Mouse (Mus musculus): ENCODE measurements around the gene Reep6. TPM values are rescaled to one million over a fixed set of nuclear protein-coding genes. Genes with fewer than 3 reads are reported as not detected.
"Not testable (repeated sequence)": the region's sequence is repeated elsewhere in the genome, so short reads cannot be mapped to it uniquely, and the experiment has no call there.

Gene Reep6
- polyA plus RNA-seq, 1 experiment from 2014 or later = 61.4 TPM

- Histone ChIP-seq H3K36me3 (peaks cover 23% of the 10 kb centered on the region), H3K9ac (peak overlapping the region; percentile 23; the same call in 1 of the 2 replicates), H3K4me1 (peaks cover 56% of the 10 kb centered on the region), H3K27ac (no peak overlapping the region), H3K9me3 (replicated peaks) (no peaks in the 10 kb centered on the region), H3K4me3 (peak overlapping the region; percentile 20), H3K27me3 (replicated peaks) (peaks cover 71% of the 10 kb centered on the region), H3K4me2 (peak overlapping the region; percentile 81)
- WGBS (ENCODE audit: insufficient replicate concordance) = 18% methylated on average over 19 of the region's 19 CpGs
- peak; percentile 43 for ATAC-seq
These were observed 10.4 kb downstream of the Reep6 start for GRCm38 (mm10) chr10:80339941-80340750.

GRCm38 (mm10) chr10:80341026-80341425 is 11.3 kb downstream of the Reep6 start:
- ATAC-seq = no peak
- no peaks in the 10 kb centered on the region for H3K9me3 ChIP-seq (replicated peaks)
- H3K27ac ChIP-seq = no peak overlapping the region
- H3K4me3 ChIP-seq = no peak overlapping the region
- peaks cover 64% of the 10 kb centered on the region for H3K4me1 ChIP-seq
- H3K27me3 ChIP-seq (replicated peaks) = peaks cover 71% of the 10 kb centered on the region
- 26% methylated on average over 21 of the region's 21 CpGs for WGBS (ENCODE audit: insufficient replicate concordance)
- H3K36me3 ChIP-seq = peaks cover 14% of the 10 kb centered on the region
- H3K9ac ChIP-seq = 0 out of 2 replicates have a peak overlapping the region, but pooled peaks have one; percentile 23
- peak overlapping the region; percentile 81 for H3K4me2 ChIP-seq

GRCm38 (mm10) chr10:80341491-80342304 is 11.9 kb downstream of the Reep6 start:
- H3K36me3 ChIP-seq = peaks cover 7% of the 10 kb centered on the region; the same call in 1 of the 2 replicates
- peak overlapping the region; percentile 81 for H3K4me2 ChIP-seq
- no peaks in the 10 kb centered on the region for H3K9me3 ChIP-seq (replicated peaks)
- H3K9ac ChIP-seq = peak overlapping the region; percentile 29; the same call in 1 of the 2 replicates
- no peak for ATAC-seq
- H3K4me1 ChIP-seq = peaks cover 64% of the 10 kb centered on the region
- H3K27me3 ChIP-seq (replicated peaks) = peaks cover 72% of the 10 kb centered on the region
- peak overlapping the region; percentile 51 for H3K4me3 ChIP-seq
- no peak overlapping the region for H3K27ac ChIP-seq
- 7% methylated on average over 47 of the region's 47 CpGs for WGBS (ENCODE audit: insufficient replicate concordance)

- no peak for ATAC-seq
- WGBS (ENCODE audit: insufficient replicate concordance) = 5% methylated on average over 26 of the region's 26 CpGs
- Histone ChIP-seq H3K27me3 (replicated peaks) (peaks cover 73% of the 10 kb centered on the region), H3K27ac (no peak overlapping the region), H3K9ac (peak overlapping the region; percentile 29), H3K36me3 (0 out of 2 replicates have a peak, but pooled peaks cover 2% of the 10 kb centered on the region), H3K4me3 (peak overlapping the region; percentile 51), H3K4me2 (peak overlapping the region; percentile 81), H3K9me3 (replicated peaks) (no peaks in the 10 kb centered on the region), H3K4me1 (peaks cover 67% of the 10 kb centered on the region)
These were observed 12.6 kb downstream of the Reep6 start for GRCm38 (mm10) chr10:80342305-80342748.

- Histone ChIP-seq H3K36me3 (no peaks in the 10 kb centered on the region), H3K4me3 (peak overlapping the region; percentile 51), H3K27me3 (replicated peaks) (peaks cover 78% of the 10 kb centered on the region), H3K9me3 (replicated peaks) (no peaks in the 10 kb centered on the region), H3K4me1 (peaks cover 72% of the 10 kb centered on the region), H3K9ac (peak overlapping the region; percentile 70), H3K4me2 (peak overlapping the region; percentile 81), H3K27ac (peak overlapping the region; percentile 98)
- peak; percentile 11 for ATAC-seq
- under 1% methylated on average over 33 of the region's 33 CpGs for WGBS (ENCODE audit: insufficient replicate concordance)
These were observed 13.1 kb downstream of the Reep6 start for GRCm38 (mm10) chr10:80342749-80343424.

- WGBS (ENCODE audit: insufficient replicate concordance) = 18% methylated on average over 13 of the region's 13 CpGs
- Histone ChIP-seq H3K9me3 (replicated peaks) (no peaks in the 10 kb centered on the region), H3K4me2 (peak overlapping the region; percentile 81)
These were observed 13.7 kb downstream of the Reep6 start for GRCm38 (mm10) chr10:80343425-80343895.

GRCm38 (mm10) chr10:80344131-80344661 is 14.4 kb downstream of the Reep6 start:
- peak overlapping the region; percentile 51 for H3K4me3 ChIP-seq
- peak overlapping the region; percentile 98 for H3K27ac ChIP-seq
- peak overlapping the region; percentile 70 for H3K9ac ChIP-seq
- H3K9me3 ChIP-seq (replicated peaks) = no peaks in the 10 kb centered on the region
- H3K36me3 ChIP-seq = no peaks in the 10 kb centered on the region
- H3K4me2 ChIP-seq = peak overlapping the region; percentile 81
- ATAC-seq = peak; percentile 82
- peaks cover 87% of the 10 kb centered on the region for H3K27me3 ChIP-seq (replicated peaks)
- peaks cover 85% of the 10 kb centered on the region for H3K4me1 ChIP-seq
- WGBS (ENCODE audit: insufficient replicate concordance) = 9% methylated on average over 9 of the region's 9 CpGs

More at GRCm38 (mm10) chr10:80343425-80343895, 13.7 kb downstream of the Reep6 start:
- ATAC-seq = peak; percentile 16
- no peaks in the 10 kb centered on the region for H3K36me3 ChIP-seq
- peak overlapping the region; percentile 70 for H3K9ac ChIP-seq
- peak overlapping the region; percentile 51 for H3K4me3 ChIP-seq
- H3K4me1 ChIP-seq = peaks cover 78% of the 10 kb centered on the region
- peak overlapping the region; percentile 98 for H3K27ac ChIP-seq
- peaks cover 80% of the 10 kb centered on the region for H3K27me3 ChIP-seq (replicated peaks)

GRCm38 (mm10) chr10:80345122-80345521 is 15.4 kb downstream of the Reep6 start:
- no peaks in the 10 kb centered on the region for H3K9me3 ChIP-seq (replicated peaks)
- peaks cover 84% of the 10 kb centered on the region for H3K4me1 ChIP-seq
- peak overlapping the region; percentile 70 for H3K9ac ChIP-seq
- peak overlapping the region; percentile 98 for H3K27ac ChIP-seq
- H3K4me2 ChIP-seq = peak overlapping the region; percentile 81
- H3K4me3 ChIP-seq = peak overlapping the region; percentile 51
- peaks cover 96% of the 10 kb centered on the region for H3K27me3 ChIP-seq (replicated peaks)
- no peaks in the 10 kb centered on the region for H3K36me3 ChIP-seq
- under 1% methylated on average over 15 of the region's 16 CpGs for WGBS (ENCODE audit: insufficient replicate concordance)
- peak; percentile 35 for ATAC-seq

- H3K9ac ChIP-seq; ATAC-seq; H3K27ac ChIP-seq; H3K9me3 ChIP-seq (replicated peaks); H3K36me3 ChIP-seq; H3K4me3 ChIP-seq: not testable (repeated sequence)
- 77% methylated on average over 6 of the region's 6 CpGs for WGBS (ENCODE audit: insufficient replicate concordance)
- H3K27me3 ChIP-seq (replicated peaks) = peaks cover 96% of the 10 kb centered on the region
- peak overlapping the region; percentile 81 for H3K4me2 ChIP-seq
- peaks cover 80% of the 10 kb centered on the region for H3K4me1 ChIP-seq
These were observed 16.2 kb downstream of the Reep6 start for GRCm38 (mm10) chr10:80345929-80346328.

GRCm38 (mm10) chr10:80347514-80347967 is 17.8 kb downstream of the Reep6 start:
- peaks cover 96% of the 10 kb centered on the region for H3K27me3 ChIP-seq (replicated peaks)
- H3K36me3 ChIP-seq = no peaks in the 10 kb centered on the region
- ATAC-seq = no peak
- H3K4me3 ChIP-seq = peak overlapping the region; percentile 47
- WGBS (ENCODE audit: insufficient replicate concordance) = 26% methylated on average over 17 of the region's 17 CpGs
- H3K4me2 ChIP-seq = peak overlapping the region; percentile 71
- peaks cover 73% of the 10 kb centered on the region for H3K4me1 ChIP-seq
- H3K9me3 ChIP-seq (replicated peaks) = no peaks in the 10 kb centered on the region
- H3K27ac ChIP-seq = no peak overlapping the region
- peak overlapping the region; percentile 57 for H3K9ac ChIP-seq

GRCm38 (mm10) chr10:80348244-80348781 is 18.6 kb downstream of the Reep6 start, which contains the start of gene Adamtsl5:
Gene Adamtsl5 (minus strand): TSS chr10:80348412.
- Histone ChIP-seq H3K27ac (no peak within 1 kb of the TSS), H3K27me3 (replicated peaks) (peaks cover 96% of the 10 kb centered on the region), H3K9me3 (replicated peaks) (no peaks in the 10 kb centered on the region), H3K4me3 (peak within 1 kb of the TSS; percentile 47), H3K9ac (peak within 1 kb of the TSS; percentile 57), H3K36me3 (no peaks in the 10 kb centered on the region), H3K4me1 (peaks cover 73% of the 10 kb centered on the region), H3K4me2 (peak within 1 kb of the TSS; percentile 71)
- WGBS (ENCODE audit: insufficient replicate concordance) = under 1% methylated on average over 41 of the region's 42 CpGs
- ATAC-seq = peak; percentile 35; the same call in 1 of the 2 replicates
